Mouse (Mus musculus) kidney, embryonic 16.5 days (tissue): Measurements from ENCODE around the gene Rps2. TPM values are rescaled to one million over a fixed set of nuclear protein-coding genes. Genes with fewer than 3 reads are reported as not detected.
A peak's percentile ranks its signal among the peaks of the same experiment; 100 is the strongest.

Source experiments
- ATAC-seq: fragments of 200-750 bp; cut with Nextera tagmentation; 2 replicates; pipeline ENCODE4 v1.8.0; 2017; ENCODE audit warnings: moderate TSS enrichment; ENCODE audit not compliant: low FRiP score, low TSS enrichment
- H3K27ac ChIP-seq: fragments of 300-500 bp; sonication (generic); 2 replicates; pipeline ENCODE4 v1.5.1; 2014; ENCODE audit warnings: low read length
- H3K27me3 ChIP-seq: fragments of 300-500 bp; sonication (generic); 2 replicates; pipeline ENCODE4 v1.6.1; 2014; ENCODE audit warnings: low read length, control low read depth, mixed read lengths; ENCODE audit not compliant: insufficient read depth
- H3K36me3 ChIP-seq: fragments of 300-500 bp; sonication (generic); 2 replicates; pipeline ENCODE4 v1.6.1; 2014; ENCODE audit warnings: low read length, control low read depth, mixed read lengths; ENCODE audit not compliant: insufficient read depth
- H3K4me1 ChIP-seq: fragments of 300-500 bp; sonication (generic); 2 replicates; pipeline ENCODE4 v1.6.1; 2014; ENCODE audit warnings: low read length, control low read depth, mixed read lengths; ENCODE audit not compliant: insufficient read depth
- H3K4me2 ChIP-seq: fragments of 300-500 bp; sonication (generic); replicated peaks from 2 replicates; pipeline ENCODE4 v1.6.1; 2014; ENCODE audit warnings: low read depth, low read length
- H3K4me3 ChIP-seq: fragments of 300-500 bp; sonication (generic); 2 replicates; pipeline ENCODE4 v1.5.1; 2014; ENCODE audit warnings: mild to moderate bottlenecking, low read length
- H3K9ac ChIP-seq: fragments of 300-500 bp; sonication (generic); replicated peaks from 2 replicates; pipeline ENCODE4 v1.6.1; 2014; ENCODE audit warnings: low read length
- H3K9me3 ChIP-seq: fragments of 300-500 bp; sonication (generic); 2 replicates; pipeline ENCODE4 v1.6.1; 2016; ENCODE audit warnings: low read length, control low read depth
- WGBS: fragments of 180-500 bp; shearing (Covaris S2); extraction: QIAGEN DNeasy Blood & Tissue Kit; methylation state at CpG from one replicate; pipeline ENCODE4 v1.1.7; 2014; 5-methylcytosine and 5-hydroxymethylcytosine counted together
- polyA plus RNA-seq: library from polyadenylated mRNA; unstranded; fragments of >200 nt; fragmentation: Nextera tagmentation; extraction: Ambion mirVana; gene quantifications from 2 replicates; pipeline ENCODE4 v1.2.1, GENCODE M21; 2015

The Rps2 gene
- polyA plus RNA-seq, 1 experiment from 2014 or later = 1,547 TPM

GRCm38 (mm10) chr17:24757394-24757793 is 39.5 kb downstream of the Rps2 start:
- no peak overlapping the region for H3K4me2 ChIP-seq
- 78% methylated on average over 1 of the region's 1 CpGs for WGBS
- H3K4me3 ChIP-seq = no peak overlapping the region
- H3K36me3 ChIP-seq = no peaks in the 10 kb centered on the region
- H3K27me3 ChIP-seq = peaks cover 27% of the 10 kb centered on the region
- no peak overlapping the region for H3K9ac ChIP-seq
- no peak overlapping the region for H3K27ac ChIP-seq
- peaks cover 37% of the 10 kb centered on the region for H3K4me1 ChIP-seq
- 0 out of 2 replicates have a peak, but pooled peaks have one; percentile 32 for ATAC-seq
- H3K9me3 ChIP-seq = no peaks in the 10 kb centered on the region

GRCm38 (mm10) chr17:24761121-24761520 is 43.2 kb downstream of the Rps2 start:
- no peaks in the 10 kb centered on the region for H3K36me3 ChIP-seq
- no peak overlapping the region for H3K9ac ChIP-seq
- no peaks in the 10 kb centered on the region for H3K9me3 ChIP-seq
- WGBS = 30% methylated on average over 5 of the region's 5 CpGs
- no peaks in the 10 kb centered on the region for H3K27me3 ChIP-seq
- ATAC-seq = peak; percentile 63
- peak overlapping the region; percentile 81 for H3K27ac ChIP-seq
- H3K4me1 ChIP-seq = peaks cover 42% of the 10 kb centered on the region
- H3K4me3 ChIP-seq = no peak overlapping the region
- H3K4me2 ChIP-seq = no peak overlapping the region

GRCm38 (mm10) chr17:24765016-24765905 is 47.3 kb downstream of the Rps2 start:
- peak overlapping the region; percentile 90 for H3K27ac ChIP-seq
- H3K4me1 ChIP-seq = peaks cover 63% of the 10 kb centered on the region
- H3K9me3 ChIP-seq = no peaks in the 10 kb centered on the region
- peak overlapping the region; percentile 33 for H3K4me2 ChIP-seq
- no peak overlapping the region for H3K4me3 ChIP-seq
- no peaks in the 10 kb centered on the region for H3K27me3 ChIP-seq
- WGBS = 28% methylated on average over 21 of the region's 22 CpGs
- H3K36me3 ChIP-seq = no peaks in the 10 kb centered on the region
- peak; percentile 60 for ATAC-seq
- H3K9ac ChIP-seq = peak overlapping the region; percentile 44

- H3K27ac ChIP-seq = peak overlapping the region; percentile 90
Observed at GRCm38 (mm10) chr17:24766266-24766875, 48.5 kb downstream of the Rps2 start.

GRCm38 (mm10) chr17:24769146-24769545 is 51.2 kb downstream of the Rps2 start:
- H3K4me3 ChIP-seq = no peak overlapping the region
- H3K9me3 ChIP-seq = peaks cover 6% of the 10 kb centered on the region
- 41% methylated on average over 3 of the region's 3 CpGs for WGBS
- no peaks in the 10 kb centered on the region for H3K36me3 ChIP-seq
- peaks cover 48% of the 10 kb centered on the region for H3K4me1 ChIP-seq
- no peak overlapping the region for H3K27ac ChIP-seq
- ATAC-seq = no peak
- H3K9ac ChIP-seq = no peak overlapping the region
- H3K27me3 ChIP-seq = no peaks in the 10 kb centered on the region
- H3K4me2 ChIP-seq = no peak overlapping the region

More at GRCm38 (mm10) chr17:24766266-24766875, 48.5 kb downstream of the Rps2 start:
- Histone ChIP-seq H3K27me3 (no peaks in the 10 kb centered on the region), H3K9me3 (no peaks in the 10 kb centered on the region), H3K36me3 (no peaks in the 10 kb centered on the region), H3K4me1 (peaks cover 62% of the 10 kb centered on the region), H3K4me2 (no peak overlapping the region; the same call in 1 of the 2 replicates), H3K4me3 (no peak overlapping the region), H3K9ac (no peak overlapping the region)
- WGBS = 10% methylated on average over 12 of the region's 12 CpGs
- ATAC-seq = peak; percentile 78

Other genes with a start within 250 kb of the Rps2 start
- gene E4f1, start 247.8 kb upstream of the Rps2 start, polyA plus RNA-seq = 38.1 TPM in 2 replicates
- gene Pgp, start 247.7 kb upstream of the Rps2 start, polyA plus RNA-seq = 55.5 and 55.6 TPM in 2 replicates
- gene Bricd5, start 244.2 kb upstream of the Rps2 start, polyA plus RNA-seq = 0.42 and 1.6 TPM in 2 replicates
- 39.3 and 40.2 TPM in 2 replicates for gene Mlst8, start 239.0 kb upstream of the Rps2 start, polyA plus RNA-seq
- gene Caskin1, start 229.5 kb upstream of the Rps2 start, polyA plus RNA-seq = 1.5 and 2.2 TPM in 2 replicates
- gene Traf7, start 190.2 kb upstream of the Rps2 start, polyA plus RNA-seq = 102 and 113 TPM in 2 replicates
- 2.8 and 3.0 TPM in 2 replicates for gene Rab26, start 183.9 kb upstream of the Rps2 start, polyA plus RNA-seq
- gene Pkd1, start 168.3 kb upstream of the Rps2 start, polyA plus RNA-seq = 22.5 and 24.3 TPM in 2 replicates
- 72.8 and 77.0 TPM in 2 replicates for gene Tsc2, start 85.5 kb upstream of the Rps2 start, polyA plus RNA-seq
- gene Nthl1, start 85.4 kb upstream of the Rps2 start, polyA plus RNA-seq = 23.1 TPM in 2 replicates
- 116 and 120 TPM in 2 replicates for gene Slc9a3r2, start 67.8 kb upstream of the Rps2 start, polyA plus RNA-seq
- gene Npw, start 59.7 kb upstream of the Rps2 start, polyA plus RNA-seq = 0.37 TPM in 1 of 2 replicates, not detected in the other
- gene Zfp598, start 48.4 kb upstream of the Rps2 start, polyA plus RNA-seq = 19.7 and 22.7 TPM in 2 replicates
- gene Syngr3, start 28.2 kb upstream of the Rps2 start, polyA plus RNA-seq = 2.3 and 2.9 TPM in 2 replicates
- gene Gfer, start 22.0 kb upstream of the Rps2 start, polyA plus RNA-seq = 44.4 and 45.3 TPM in 2 replicates
- gene Noxo1, start 21.9 kb upstream of the Rps2 start, polyA plus RNA-seq = 1.9 and 2.7 TPM in 2 replicates
- gene Tbl3, start 10.5 kb upstream of the Rps2 start, polyA plus RNA-seq = 92.1 and 107 TPM in 2 replicates
- 0.26 TPM in 1 of 2 replicates, not detected in the other for gene Rnf151, start 53 bp upstream of the Rps2 start, polyA plus RNA-seq
- 258 and 262 TPM in 2 replicates for gene Ndufb10, start 6.4 kb downstream of the Rps2 start, polyA plus RNA-seq
- 0.15 TPM in 1 of 2 replicates, not detected in the other for gene Rpl3l, start 9.7 kb downstream of the Rps2 start, polyA plus RNA-seq
- 33.3 and 33.8 TPM in 2 replicates for gene Msrb1, start 18.5 kb downstream of the Rps2 start, polyA plus RNA-seq
- 23.0 and 27.6 TPM in 2 replicates for gene Hs3st6, start 34.9 kb downstream of the Rps2 start, polyA plus RNA-seq
- gene Meiob, start 86.2 kb downstream of the Rps2 start, polyA plus RNA-seq = 0.11 TPM in 1 of 2 replicates, not detected in the other
- gene Hagh, start 122.0 kb downstream of the Rps2 start, polyA plus RNA-seq = 63.4 and 75.6 TPM in 2 replicates
- 50.7 and 52.1 TPM in 2 replicates for gene Fahd1, start 132.2 kb downstream of the Rps2 start, polyA plus RNA-seq
- 3.0 and 3.1 TPM in 2 replicates for gene Igfals, start 147.9 kb downstream of the Rps2 start, polyA plus RNA-seq
- gene Nubp2, start 168.2 kb downstream of the Rps2 start, polyA plus RNA-seq = 63.3 and 67.1 TPM in 2 replicates
- 46.2 and 50.4 TPM in 2 replicates for gene Spsb3, start 168.5 kb downstream of the Rps2 start, polyA plus RNA-seq
- 36.5 and 38.5 TPM in 2 replicates for gene Eme2, start 177.0 kb downstream of the Rps2 start, polyA plus RNA-seq
- 102 TPM in 2 replicates for gene Mrps34, start 177.0 kb downstream of the Rps2 start, polyA plus RNA-seq
- gene Nme3, start 178.4 kb downstream of the Rps2 start, polyA plus RNA-seq = 78.1 and 86.1 TPM in 2 replicates
- 30.1 and 33.6 TPM in 2 replicates for gene Mapk8ip3, start 218.9 kb downstream of the Rps2 start, polyA plus RNA-seq
- 197 and 218 TPM in 2 replicates for gene Jpt2, start 242.6 kb downstream of the Rps2 start, polyA plus RNA-seq